Mouse (Mus musculus) G1E (cell line): ENCODE measurements around the gene Hmcn2. TPM values are rescaled to one million over a fixed set of nuclear protein-coding genes. Genes with fewer than 3 reads are reported as not detected.

Experiments used
- ATAC-seq: 2 replicates; pipeline ENCODE4 v1.8.0; 2016; ENCODE audit warnings: mild to moderate bottlenecking; ENCODE audit not compliant: insufficient number of reproducible peaks, poor library complexity, low FRiP score, severe bottlenecking; ENCODE audit errors: extremely low read depth
- DNase-seq: peaks from one replicate; pipeline ENCODE4 v3.0.0; 2012; ENCODE audit warnings: low spot score
- H3K27me3 ChIP-seq: 2 replicates; pipeline ENCODE4 v1.6.1; 2012; ENCODE audit warnings: mild to moderate bottlenecking, low read length, inconsistent platforms; ENCODE audit not compliant: insufficient read depth
- H3K36me3 ChIP-seq: replicated peaks from 2 replicates; pipeline ENCODE3; 2012; ENCODE audit warnings: mild to moderate bottlenecking, inconsistent platforms
- H3K4me1 ChIP-seq: 2 replicates; pipeline ENCODE4 v1.6.1; 2012; ENCODE audit warnings: low read depth, low read length, inconsistent platforms, mixed read lengths; ENCODE audit not compliant: insufficient read depth
- H3K4me3 ChIP-seq: 2 replicates; pipeline ENCODE4 v1.5.1; 2012; ENCODE audit warnings: low read depth, mild to moderate bottlenecking, inconsistent platforms, low read length, moderate library complexity, mixed read lengths
- H3K9me3 ChIP-seq: replicated peaks from 2 replicates; pipeline ENCODE4 v1.6.1; 2012; ENCODE audit warnings: inconsistent platforms
- CTCF ChIP-seq: IDR thresholded peaks from 2 replicates; pipeline ENCODE4 v1.5.1; 2012; ENCODE audit warnings: low read depth, low read length, inconsistent platforms, mixed read lengths
- GATA1 ChIP-seq: IDR thresholded peaks from 2 replicates; pipeline ENCODE4 v1.6.1; 2012; ENCODE audit warnings: borderline replicate concordance, low read length, inconsistent platforms, mixed read lengths
- GATA2 ChIP-seq: IDR thresholded peaks from 2 replicates; pipeline ENCODE4 v1.6.1; 2012; ENCODE audit warnings: low read depth, low read length, inconsistent platforms, borderline replicate concordance
- POLR2AphosphoS5 ChIP-seq: IDR thresholded peaks from 2 replicates; pipeline ENCODE4 v1.6.1; 2012; ENCODE audit warnings: low read depth, low read length, inconsistent platforms; ENCODE audit not compliant: insufficient replicate concordance
- TAL1 ChIP-seq: conservative IDR thresholded peaks from 2 replicates; pipeline ENCODE4 v1.6.1; 2012; ENCODE audit warnings: low read depth, low read length, inconsistent platforms, mixed read lengths
- polyA plus RNA-seq: library from polyadenylated mRNA; stranded (reverse); fragments of >175 nt; gene quantifications from 2 replicates; pipeline ENCODE4 v1.2.3, GENCODE M21; 2012
- total RNA-seq, 2 experiments: library from RNA; stranded (forward) in 1 of 2; stranded (reverse) in 1 of 2; fragments of 200-1000 nt in 1 of 2; fragments of >200 nt in 1 of 2; fragmentation: Nextera tagmentation in 1 of 2; gene quantifications; 2 replicates each; pipeline ENCODE4 v1.2.3; 2014 to 2017

Gene Hmcn2
- total and polyA plus RNA-seq, 3 experiments, result 0.16 TPM; not detected in 2

DNA sequence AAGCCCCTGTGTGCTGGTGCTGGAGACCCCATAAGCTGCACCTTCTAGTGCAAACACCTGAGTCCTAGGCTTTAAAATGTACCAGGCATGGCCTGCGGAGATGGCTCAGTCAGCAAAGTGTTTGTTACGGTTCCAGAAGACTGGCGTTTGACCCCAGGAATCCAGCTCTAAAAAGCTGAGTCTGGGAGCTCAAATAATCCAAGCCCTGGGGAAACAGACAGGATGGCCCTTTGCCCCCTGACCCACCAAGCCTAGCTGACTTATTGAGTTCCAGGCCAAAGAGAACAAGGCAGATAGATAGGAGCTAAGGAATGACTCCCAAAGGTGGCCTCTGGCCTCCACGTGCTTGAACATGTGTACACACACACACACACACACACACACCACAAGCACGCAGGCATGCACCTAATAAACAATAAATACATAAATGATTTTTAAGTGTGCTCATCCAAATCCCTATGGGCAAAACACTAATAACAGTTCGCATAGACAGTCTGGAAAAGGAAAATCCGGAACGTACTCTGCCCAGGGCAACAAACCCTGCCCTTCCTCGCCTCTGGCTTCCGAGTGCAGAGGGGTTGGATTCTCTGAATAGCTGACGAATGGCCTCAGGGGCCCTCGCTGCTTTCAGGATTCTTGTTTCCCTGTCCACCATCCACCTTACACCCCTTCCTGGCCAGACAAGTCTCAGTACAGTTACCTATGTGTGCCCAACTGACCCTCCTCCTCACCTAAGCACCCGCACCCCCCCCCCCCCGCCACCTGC, 123.4 kb downstream of the Hmcn2 start:
- Histone ChIP-seq H3K27me3 (peaks cover 12% of the 10 kb centered on the region; the same call in 1 of the 2 replicates), H3K36me3 (no peaks in the 10 kb centered on the region), H3K9me3 (no peaks in the 10 kb centered on the region), H3K4me3 (no peak overlapping the region), H3K4me1 (no peaks in the 10 kb centered on the region; the same call in 1 of the 2 replicates)
- DNase-seq (no peak), ATAC-seq (no peak)
- no peak for TF ChIP-seq GATA2
- no peak for TF ChIP-seq GATA1

- DNase-seq (no peak), ATAC-seq (no peak)
- Histone ChIP-seq H3K9me3 (no peaks in the 10 kb centered on the region), H3K4me1 (no peaks in the 10 kb centered on the region; the same call in 1 of the 2 replicates), H3K4me3 (no peak overlapping the region), H3K27me3 (peaks cover 19% of the 10 kb centered on the region), H3K36me3 (no peaks in the 10 kb centered on the region)
- no peak for TF ChIP-seq TAL1
- TF ChIP-seq CTCF, result no peak
- no peak for TF ChIP-seq POLR2AphosphoS5
- no peak for TF ChIP-seq GATA1
- TF ChIP-seq GATA2, result no peak
Measured at GRCm38 (mm10) chr2:31439576-31439975, 125.4 kb downstream of the Hmcn2 start.

- H3K36me3 ChIP-seq, result no peaks in the 10 kb centered on the region
- peaks cover 22% of the 10 kb centered on the region for H3K27me3 ChIP-seq
- no peak overlapping the region for H3K4me3 ChIP-seq
- TF ChIP-seq GATA2 (no peak), GATA1 (no peak), POLR2AphosphoS5 (no peak), CTCF (no peak), TAL1 (no peak)
- ATAC-seq (no peak), DNase-seq (no peak)
- no peaks in the 10 kb centered on the region for H3K4me1 ChIP-seq
- no peaks in the 10 kb centered on the region for H3K9me3 ChIP-seq
Measured at GRCm38 (mm10) chr2:31442480-31443160, 128.4 kb downstream of the Hmcn2 start.

GRCm38 (mm10) chr2:31446036-31446435, 131.8 kb downstream of the Hmcn2 start:
- ATAC-seq, result no peak
- H3K36me3 ChIP-seq, result no peaks in the 10 kb centered on the region
- H3K4me1 ChIP-seq, result no peaks in the 10 kb centered on the region
- no peak for DNase-seq
- no peak for TF ChIP-seq POLR2AphosphoS5
- no peak for TF ChIP-seq GATA1
- TF ChIP-seq CTCF, result no peak
- H3K9me3 ChIP-seq, result no peaks in the 10 kb centered on the region
- peaks cover 15% of the 10 kb centered on the region for H3K27me3 ChIP-seq
- no peak overlapping the region for H3K4me3 ChIP-seq

DNA sequence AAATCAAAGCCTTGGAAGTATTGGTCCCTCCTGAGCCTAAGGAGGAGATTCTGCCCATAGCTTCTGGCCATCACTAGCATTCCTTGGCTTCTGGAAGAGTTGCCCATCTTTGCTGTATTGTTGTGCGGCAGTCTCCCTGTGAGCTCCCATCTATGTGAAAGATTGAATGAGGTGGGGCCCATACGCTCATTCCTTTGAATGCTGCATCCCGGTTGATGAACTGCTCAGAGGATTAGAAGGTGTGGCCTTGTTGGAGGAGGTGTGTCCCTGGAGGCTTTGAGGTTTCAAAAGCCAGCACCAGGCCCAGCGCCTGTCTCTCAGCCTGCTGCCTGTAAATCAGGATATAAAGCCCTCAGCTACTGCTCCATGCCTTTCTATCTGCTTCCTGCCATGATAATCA, 132.2 kb downstream of the Hmcn2 start:
- TF ChIP-seq POLR2AphosphoS5, result no peak
- no peak for TF ChIP-seq GATA1
- no peak for TF ChIP-seq CTCF
- no peak for TF ChIP-seq GATA2
- TF ChIP-seq TAL1, result no peak
- Histone ChIP-seq H3K4me1 (no peaks in the 10 kb centered on the region), H3K36me3 (no peaks in the 10 kb centered on the region), H3K27me3 (peaks cover 14% of the 10 kb centered on the region), H3K9me3 (no peaks in the 10 kb centered on the region), H3K4me3 (no peak overlapping the region)
- DNase-seq, result no peak
- no peak for ATAC-seq

DNA sequence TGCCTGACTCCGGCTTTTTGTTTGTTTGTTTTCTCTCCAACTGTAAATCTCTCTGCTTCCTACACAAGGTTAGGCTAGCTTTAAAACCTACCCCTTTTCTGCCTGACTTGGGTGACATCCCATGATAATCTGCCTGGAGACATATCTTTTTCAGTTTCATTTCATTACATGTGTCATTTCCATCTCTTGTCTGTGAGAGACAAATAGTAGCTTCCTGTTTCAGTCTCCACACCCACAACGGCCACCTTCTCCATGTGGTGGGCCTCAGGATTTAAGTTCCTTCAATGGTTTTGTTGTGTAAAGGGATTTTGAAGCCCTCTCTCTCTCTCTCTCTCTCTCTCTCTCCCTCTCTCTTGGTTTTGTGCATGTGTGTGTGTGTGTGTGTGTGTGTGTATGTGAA, 133.3 kb downstream of the Hmcn2 start:
- Histone ChIP-seq H3K4me1 (no peaks in the 10 kb centered on the region), H3K36me3 (no peaks in the 10 kb centered on the region), H3K4me3 (no peak overlapping the region), H3K27me3 (peaks cover 11% of the 10 kb centered on the region), H3K9me3 (no peaks in the 10 kb centered on the region)
- no peak for ATAC-seq
- no peak for DNase-seq
- TF ChIP-seq POLR2AphosphoS5 (no peak), GATA2 (no peak), TAL1 (no peak), CTCF (no peak), GATA1 (no peak)
